Mouse (Mus musculus): ENCODE data around the gene Lyst. TPM values are rescaled to one million over a fixed set of nuclear protein-coding genes. Genes with fewer than 3 reads are reported as not detected.

Gene Lyst
- total and polyA plus RNA-seq, 3 experiments, result 2.9 to 3.1 TPM; not detected in 1

- Histone ChIP-seq H3K4me3 (ENCODE audit: control insufficient read depth in 1 of 2, insufficient read depth in 1 of 2, low read depth in 2 of 2, low read length in 2 of 2) (no peak overlapping the region), H3K4me1 (ENCODE audit: control insufficient read depth in 1 of 2, insufficient read depth in 2 of 2, low read length in 2 of 2) (peaks cover 0 to 9% of the 10 kb centered on the region in 2 experiments; a peak in 1 of 4 replicates), H3K36me3 (ENCODE audit: control insufficient read depth in 1 of 2, insufficient read depth in 2 of 2, low read length in 2 of 2) (peaks cover 0 to 7% of the 10 kb centered on the region in 2 experiments; a peak in 3 of 4 replicates), H3K9me3 (replicated peaks; ENCODE audit: insufficient read depth, low read length) (no peaks in the 10 kb centered on the region), H3K27ac (ENCODE audit: control insufficient read depth, low read depth, low read length) (no peak overlapping the region), H3K27me3 (ENCODE audit: control insufficient read depth in 1 of 2, insufficient read depth in 2 of 2, low read length in 2 of 2) (no peaks in the 10 kb centered on the region), H3K9ac (ENCODE audit: control insufficient read depth, low read depth, low read length, poor library complexity, severe bottlenecking) (no peak overlapping the region), H3K79me2 (ENCODE audit: control insufficient read depth, insufficient read depth, low read length, poor library complexity) (no peaks in the 10 kb centered on the region)
- no peak for DNase-seq (ENCODE audit: low read depth, low spot score)
- TF ChIP-seq USF2 (IDR thresholded peaks at IDR 0.05; ENCODE audit: borderline replicate concordance in 1 of 2, insufficient read depth in 1 of 2, low read depth in 1 of 2, low read length in 2 of 2), result no peak
- TF ChIP-seq NRF1 (IDR thresholded peaks at IDR 0.05; ENCODE audit: insufficient read depth, low read depth, low read length, poor library complexity, severe bottlenecking), result no peak
These were observed 19.5 kb downstream of the Lyst start for GRCm38 (mm10) chr13:13609655-13610054.

- H3K9ac ChIP-seq (ENCODE audit: control insufficient read depth, low read depth, low read length, poor library complexity, severe bottlenecking), result no peak overlapping the region
- H3K27me3 ChIP-seq (ENCODE audit: control insufficient read depth in 1 of 2, insufficient read depth in 2 of 2, low read length in 2 of 2), result no peaks in the 10 kb centered on the region
- DNase-seq (ENCODE audit: low read depth, low spot score), result peak; percentile 46
- no peaks in the 10 kb centered on the region for H3K9me3 ChIP-seq (replicated peaks; ENCODE audit: insufficient read depth, low read length)
- TF ChIP-seq CHD2 (IDR thresholded peaks at IDR 0.05; ENCODE audit: low read length) (no peak), CTCF (IDR thresholded peaks at IDR 0.05 in 2 of 3, conservative IDR thresholded peaks at IDR 0.05 in 1 of 3; ENCODE audit: control insufficient read depth in 1 of 3, insufficient read depth in 1 of 3, low read depth in 2 of 3, low read length in 3 of 3, poor library complexity in 1 of 3, severe bottlenecking in 1 of 3) (peak; percentile 30 to 61 (median 35); a peak in 5 of 6 replicates), ZC3H11A (IDR thresholded peaks at IDR 0.05; ENCODE audit: low read depth, low read length) (peak; percentile 26; the same call in 1 of the 2 replicates), NRF1 (IDR thresholded peaks at IDR 0.05; ENCODE audit: insufficient read depth, low read depth, low read length, poor library complexity, severe bottlenecking) (no peak), RAD21 (IDR thresholded peaks at IDR 0.05; ENCODE audit: low read depth, low read length) (peak; percentile 47), MAFK (IDR thresholded peaks at IDR 0.05; ENCODE audit: borderline replicate concordance, low read depth, low read length) (no peak), USF1 (IDR thresholded peaks at IDR 0.05; ENCODE audit: low read depth, low read length) (no peak), ZNF384 (IDR thresholded peaks at IDR 0.05; ENCODE audit: low read depth, low read length) (no peak), CHD1 (IDR thresholded peaks at IDR 0.05; ENCODE audit: low read depth, low read length) (no peak), SIN3A (IDR thresholded peaks at IDR 0.05; ENCODE audit: low read length) (no peak), MXI1 (IDR thresholded peaks at IDR 0.05; ENCODE audit: low read depth, low read length) (no peak), SMC3 (IDR thresholded peaks at IDR 0.05; ENCODE audit: low read depth, low read length) (peak; percentile 77), GATA1 (IDR thresholded peaks at IDR 0.05; ENCODE audit: low read depth, low read length) (no peak), NELFE (IDR thresholded peaks at IDR 0.05; ENCODE audit: low read depth, low read length) (no peak)
- no peak overlapping the region for H3K27ac ChIP-seq (ENCODE audit: control insufficient read depth, low read depth, low read length)
- H3K4me1 ChIP-seq (ENCODE audit: control insufficient read depth in 1 of 2, insufficient read depth in 2 of 2, low read length in 2 of 2), result peaks cover 0 to 4% of the 10 kb centered on the region in 2 experiments; a peak in 1 of 4 replicates
- H3K79me2 ChIP-seq (ENCODE audit: control insufficient read depth, insufficient read depth, low read length, poor library complexity), result no peaks in the 10 kb centered on the region
- H3K36me3 ChIP-seq (ENCODE audit: control insufficient read depth in 1 of 2, insufficient read depth in 2 of 2, low read length in 2 of 2), result peaks cover 0 to 2% of the 10 kb centered on the region in 2 experiments; a peak in 3 of 4 replicates
- H3K4me3 ChIP-seq (ENCODE audit: control insufficient read depth in 1 of 2, insufficient read depth in 1 of 2, low read depth in 2 of 2, low read length in 2 of 2), result no peak overlapping the region
These were observed 22.7 kb downstream of the Lyst start for GRCm38 (mm10) chr13:13612882-13613281.
